Mouse (Mus musculus) spleen, adult 2 months (tissue): ENCODE measurements around the gene Tnfaip8l2. TPM values are rescaled to one million over a fixed set of nuclear protein-coding genes. Genes with fewer than 3 reads are reported as not detected.

Experiments used
- DNase-seq, 2 experiments: peaks; one replicate each; pipeline versions ENCODE4 v3.0.0 to v3.0.0-alpha.2; 2012 to 2021; ENCODE audit warnings: low spot score in 2 of 2, low read depth in 1 of 2
- H3K27ac ChIP-seq: fragments of 200-500 bp; 2 replicates; pipeline ENCODE4 v1.5.1; 2012; ENCODE audit warnings: low read length, inconsistent platforms; ENCODE audit not compliant: insufficient read depth
- H3K27me3 ChIP-seq: fragments of 200-500 bp; 2 replicates; pipeline ENCODE4 v1.6.1; 2012; ENCODE audit warnings: mild to moderate bottlenecking, moderate library complexity, low read length, inconsistent platforms; ENCODE audit not compliant: control insufficient read depth, insufficient read depth
- H3K36me3 ChIP-seq: fragments of 200-500 bp; 2 replicates; pipeline ENCODE4 v1.6.1; 2012; ENCODE audit warnings: mild to moderate bottlenecking, low read length, inconsistent platforms; ENCODE audit not compliant: control insufficient read depth, insufficient read depth
- H3K4me1 ChIP-seq: fragments of 200-500 bp; 2 replicates; pipeline ENCODE4 v1.6.1; 2011; ENCODE audit warnings: inconsistent platforms; ENCODE audit not compliant: control insufficient read depth, insufficient read depth, insufficient read length
- H3K4me3 ChIP-seq: fragments of 200-500 bp; 2 replicates; pipeline ENCODE4 v1.5.1; 2011; ENCODE audit warnings: mild to moderate bottlenecking, inconsistent platforms; ENCODE audit not compliant: insufficient read depth, insufficient read length; ENCODE audit errors: extremely low read depth
- CTCF ChIP-seq: fragments of 200-500 bp; IDR thresholded peaks from 2 replicates; pipeline ENCODE4 v1.5.1; 2011; ENCODE audit warnings: mild to moderate bottlenecking, inconsistent platforms; ENCODE audit not compliant: insufficient read depth, insufficient read length, insufficient replicate concordance; ENCODE audit errors: extremely low read depth
- POLR2A ChIP-seq: fragments of 200-500 bp; IDR thresholded peaks from 2 replicates; pipeline ENCODE4 v1.6.1; 2011; ENCODE audit warnings: low read depth, low read length, inconsistent platforms
- WGBS: fragments of 180-500 bp; shearing (Covaris S2); methylation state at CpG from one replicate; pipeline ENCODE4 v1.1.7; 2018; 5-methylcytosine and 5-hydroxymethylcytosine counted together
- polyA plus RNA-seq: library from polyadenylated mRNA; depleted of rRNA; stranded (reverse); fragments of >200 nt; gene quantifications from 2 replicates; pipeline ENCODE4 v1.2.3, GENCODE M21; 2012; rRNA removed

The Tnfaip8l2 gene
- polyA plus RNA-seq, 1 experiment = 89.1 TPM

DNA sequence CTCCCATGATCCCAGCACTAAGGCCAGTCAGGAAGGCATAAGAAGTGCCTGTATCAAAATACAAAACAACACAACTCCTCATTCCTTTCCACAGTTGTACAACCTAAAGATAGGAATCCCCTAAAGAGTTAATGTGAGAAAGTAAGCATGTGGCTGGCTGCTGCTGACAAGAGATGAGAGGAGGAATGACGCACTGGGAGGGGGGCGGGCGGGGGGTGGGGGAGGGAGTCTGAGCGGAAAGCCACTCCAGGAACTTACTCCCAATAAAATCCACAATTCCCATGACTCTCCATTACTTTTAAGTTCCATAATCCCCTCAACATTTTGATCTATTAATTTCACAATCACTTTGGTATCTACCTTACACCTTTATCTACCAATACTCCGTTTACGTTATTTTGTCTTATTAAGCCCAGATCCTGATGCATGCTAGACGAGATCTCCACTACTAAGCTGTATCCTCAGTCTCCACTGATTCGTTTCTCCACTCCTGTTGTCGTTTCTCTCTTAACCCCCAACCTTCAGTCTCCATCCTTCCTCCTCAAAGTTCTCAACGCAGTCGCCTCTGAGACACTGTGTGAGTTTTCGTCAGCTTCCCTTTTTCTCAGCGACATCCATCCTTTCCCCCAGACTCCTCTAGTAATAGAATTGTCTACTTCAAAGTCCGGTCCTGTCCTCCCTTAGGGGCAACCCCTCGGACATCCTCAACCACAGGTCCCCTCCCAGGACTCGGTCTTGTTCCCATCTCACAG is 36.4 kb downstream of the Tnfaip8l2 start:
- H3K4me1 ChIP-seq = peaks cover 4% of the 10 kb centered on the region; the same call in 1 of the 2 replicates
- 2% methylated on average over 16 of the region's 16 CpGs for WGBS
- no peak for DNase-seq

DNA sequence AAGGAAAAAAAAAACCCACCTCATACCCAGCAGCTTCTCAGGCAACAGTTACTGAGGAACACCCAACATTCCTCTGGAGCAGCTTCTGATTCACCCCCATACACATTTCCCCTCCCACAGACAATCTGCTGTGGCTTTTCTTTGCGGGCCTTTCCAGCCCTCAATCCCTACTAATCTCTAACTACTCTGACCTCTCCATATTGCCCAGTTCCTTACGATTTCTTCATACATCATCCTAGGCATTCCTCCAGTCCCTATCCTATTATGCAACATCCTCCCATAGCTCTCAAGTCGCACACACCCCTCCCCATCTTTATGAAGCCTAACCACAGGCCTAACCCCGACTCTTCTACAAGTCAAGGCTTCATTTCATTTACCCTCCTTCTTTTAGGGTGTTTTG is 37.0 kb downstream of the Tnfaip8l2 start:
- Histone ChIP-seq H3K4me3 (no peak overlapping the region), H3K27me3 (no peaks in the 10 kb centered on the region), H3K4me1 (peaks cover 4% of the 10 kb centered on the region; the same call in 1 of the 2 replicates), H3K36me3 (peaks cover 2% of the 10 kb centered on the region; the same call in 1 of the 2 replicates), H3K27ac (no peak overlapping the region)
- WGBS = 22% methylated on average over 4 of the region's 4 CpGs
- no peak for TF ChIP-seq POLR2A
- TF ChIP-seq CTCF = no peak
- DNase-seq = no peak

More for the DNA sequence above, 36.4 kb downstream of the Tnfaip8l2 start:
- Histone ChIP-seq H3K27me3 (no peaks in the 10 kb centered on the region), H3K4me3 (peak overlapping the region; percentile 84), H3K36me3 (peaks cover 2% of the 10 kb centered on the region; the same call in 1 of the 2 replicates), H3K27ac (peak overlapping the region; percentile 57)
- TF ChIP-seq CTCF (no peak), POLR2A (no peak)

DNA sequence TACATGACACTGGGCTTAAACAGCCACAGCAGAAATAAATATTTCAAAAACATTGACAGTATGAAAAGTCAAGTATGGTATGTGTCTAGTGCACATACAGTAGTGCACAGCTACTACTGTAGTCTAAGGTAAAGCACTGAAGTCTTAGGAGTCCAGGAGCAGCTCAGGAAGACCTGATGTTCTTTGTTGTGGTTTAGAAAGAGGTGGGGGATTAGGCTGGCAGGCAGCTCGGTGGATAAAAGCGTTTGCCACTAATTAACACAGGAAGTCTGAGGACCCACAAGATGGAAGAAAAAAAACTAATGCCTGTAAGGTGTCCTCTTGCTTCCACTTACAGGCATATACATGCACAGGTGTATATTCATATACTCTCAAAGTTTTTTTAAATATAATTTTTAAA is 41.3 kb downstream of the Tnfaip8l2 start:
- H3K36me3 ChIP-seq = peaks cover 5% of the 10 kb centered on the region
- no peak overlapping the region for H3K27ac ChIP-seq
- DNase-seq = no peak
- H3K4me1 ChIP-seq = peaks cover 4% of the 10 kb centered on the region; the same call in 1 of the 2 replicates
- 5% methylated on average over 2 of the region's 2 CpGs for WGBS
- no peaks in the 10 kb centered on the region for H3K27me3 ChIP-seq
- TF ChIP-seq POLR2A = no peak
- TF ChIP-seq CTCF = no peak
- H3K4me3 ChIP-seq = no peak overlapping the region

Other genes starting within 250 kb of the Tnfaip8l2 start
- gene Selenbp1, start 209.3 kb downstream of the Tnfaip8l2 start, polyA plus RNA-seq = 34.9 and 35.4 TPM in 2 replicates
- gene Rfx5, start 188.3 kb downstream of the Tnfaip8l2 start, polyA plus RNA-seq = 23.9 and 26.4 TPM in 2 replicates
- gene Pi4kb, start 167.6 kb downstream of the Tnfaip8l2 start, polyA plus RNA-seq = 30.2 and 31.7 TPM in 2 replicates
- 18.5 and 21.0 TPM in 2 replicates for gene Zfp687, start 126.9 kb downstream of the Tnfaip8l2 start, polyA plus RNA-seq
- gene Psmd4, start 99.7 kb downstream of the Tnfaip8l2 start, polyA plus RNA-seq = 90.5 and 108 TPM in 2 replicates
- 14.1 and 14.4 TPM in 2 replicates for gene Pip5k1a, start 35.4 kb downstream of the Tnfaip8l2 start, polyA plus RNA-seq
- gene Vps72, start 31.3 kb downstream of the Tnfaip8l2 start, polyA plus RNA-seq = 36.3 and 44.6 TPM in 2 replicates
- 0.69 and 0.91 TPM in 2 replicates for gene Tmod4, start 17.9 kb downstream of the Tnfaip8l2 start, polyA plus RNA-seq
- gene Scnm1, start 8.3 kb downstream of the Tnfaip8l2 start, polyA plus RNA-seq = 25.2 and 29.4 TPM in 2 replicates
- 4.7 and 5.3 TPM in 2 replicates for gene Lysmd1, start 8.3 kb downstream of the Tnfaip8l2 start, polyA plus RNA-seq
- 2.2 TPM in 2 replicates for gene Sema6c, start 18.1 kb upstream of the Tnfaip8l2 start, polyA plus RNA-seq
- 17.0 and 17.1 TPM in 2 replicates for gene Gabpb2, start 75.6 kb upstream of the Tnfaip8l2 start, polyA plus RNA-seq
- 91.5 and 94.1 TPM in 2 replicates for gene Cdc42se1, start 86.4 kb upstream of the Tnfaip8l2 start, polyA plus RNA-seq
- gene Mllt11, start 89.8 kb upstream of the Tnfaip8l2 start, polyA plus RNA-seq = 15.5 and 16.2 TPM in 2 replicates
- gene Gm128, start 99.2 kb upstream of the Tnfaip8l2 start, polyA plus RNA-seq = 0.18 and 0.52 TPM in 2 replicates
- gene Bnipl, start 108.8 kb upstream of the Tnfaip8l2 start, polyA plus RNA-seq = 0.07 TPM in 1 of 2 replicates, not detected in the other
- 44.8 and 51.0 TPM in 2 replicates for gene Mindy1, start 139.0 kb upstream of the Tnfaip8l2 start, polyA plus RNA-seq
- gene Prune1, start 139.7 kb upstream of the Tnfaip8l2 start, polyA plus RNA-seq = 7.7 and 8.9 TPM in 2 replicates
- gene Anxa9, start 164.8 kb upstream of the Tnfaip8l2 start, polyA plus RNA-seq = 2.6 and 2.7 TPM in 2 replicates
- gene Cers2, start 172.4 kb upstream of the Tnfaip8l2 start, polyA plus RNA-seq = 95.7 and 101 TPM in 2 replicates
- gene Setdb1, start 214.8 kb upstream of the Tnfaip8l2 start, polyA plus RNA-seq = 9.4 and 10.4 TPM in 2 replicates